Mouse (Mus musculus) lung, postnatal 0 days (tissue): Measurements from ENCODE around the gene Wdpcp.

Experiments used
- CTCF ChIP-seq: IDR thresholded peaks from 2 replicates; pipeline ENCODE4 v1.5.1; 2016; ENCODE audit warnings: antibody characterized with exemption, mild to moderate bottlenecking
- EP300 ChIP-seq: IDR thresholded peaks from 2 replicates; pipeline ENCODE4 v1.6.1; 2016; ENCODE audit warnings: antibody characterized with exemption, mild to moderate bottlenecking, control low read depth

DNA sequence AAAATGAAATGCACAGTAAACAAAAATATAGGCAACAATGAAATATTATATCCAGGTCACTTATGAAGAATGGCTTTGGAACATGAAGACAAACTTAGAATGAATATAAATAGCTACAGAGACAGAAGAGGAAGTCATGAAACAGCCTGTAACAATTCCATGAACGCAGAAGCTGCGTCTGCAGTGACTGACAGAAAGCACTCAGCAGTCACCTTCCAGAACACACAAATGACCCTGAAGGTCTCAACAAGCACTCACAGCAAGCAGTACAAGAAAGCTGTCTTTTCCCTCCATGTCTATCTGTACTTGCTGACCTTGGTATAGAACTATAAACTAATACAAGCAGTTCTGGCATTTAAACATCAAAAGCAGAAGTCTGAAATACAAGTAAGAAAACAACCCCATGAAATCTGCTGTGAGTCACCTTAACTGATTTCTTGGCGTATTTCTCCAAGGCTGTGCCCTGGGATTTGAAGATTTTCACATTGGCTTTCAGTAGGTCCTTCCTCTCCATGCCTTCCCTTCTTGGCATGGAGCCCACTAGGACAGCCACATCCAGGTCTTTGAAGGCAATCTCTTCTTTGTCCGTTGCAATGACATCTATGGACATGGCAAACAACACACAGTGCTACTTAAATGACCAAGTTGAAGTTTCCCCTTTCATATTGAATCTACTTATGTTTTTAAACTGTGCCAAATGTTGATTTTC, 8.3 kb upstream of the Wdpcp start:
- TF ChIP-seq EP300 (no peak), CTCF (no peak)
